Mouse (Mus musculus) heart, postnatal 0 days (tissue): ENCODE measurements around the gene Alk.

Source experiments
- CTCF ChIP-seq: IDR thresholded peaks from 2 replicates; pipeline ENCODE4 v1.5.1; 2016; ENCODE audit warnings: antibody characterized with exemption, control low read depth, low read depth
- EP300 ChIP-seq: IDR thresholded peaks from 2 replicates; pipeline ENCODE4 v1.6.1; 2016; ENCODE audit warnings: antibody characterized with exemption, low read depth

DNA sequence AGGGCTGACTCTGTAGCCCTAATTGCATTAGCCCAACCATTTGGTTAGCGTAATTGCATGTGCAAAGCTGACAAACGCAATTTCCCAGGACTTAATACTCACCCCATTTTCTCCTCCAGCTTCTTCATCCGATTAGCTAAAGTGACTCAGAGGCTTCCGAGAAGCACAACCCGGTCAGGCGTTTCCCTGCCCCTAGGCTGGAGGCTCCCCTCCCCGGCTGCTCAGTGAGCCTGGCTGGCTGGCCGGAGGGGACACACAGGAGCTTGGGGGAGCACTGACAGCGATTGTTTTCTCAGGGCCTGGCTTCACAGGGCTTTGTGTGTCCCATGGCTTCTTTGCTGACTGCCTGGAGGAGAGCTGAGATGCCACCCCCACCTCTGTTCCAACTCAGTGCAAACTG, 657.0 kb downstream of the Alk start:
- TF ChIP-seq CTCF (no peak), EP300 (no peak)
